Mouse (Mus musculus): ENCODE data around the gene Olfr107. TPM values are rescaled to one million over a fixed set of nuclear protein-coding genes. Genes with fewer than 3 reads are reported as not detected.

Olfr107 gene
- polyA plus RNA-seq (2014; fragmentation: Illumina TruSeq; extraction: RNeasy Lipid Tissue Mini Kit (QIAGEN cat#74804); ENCODE audit: low read depth, low replicate concordance) = not detected

DNA sequence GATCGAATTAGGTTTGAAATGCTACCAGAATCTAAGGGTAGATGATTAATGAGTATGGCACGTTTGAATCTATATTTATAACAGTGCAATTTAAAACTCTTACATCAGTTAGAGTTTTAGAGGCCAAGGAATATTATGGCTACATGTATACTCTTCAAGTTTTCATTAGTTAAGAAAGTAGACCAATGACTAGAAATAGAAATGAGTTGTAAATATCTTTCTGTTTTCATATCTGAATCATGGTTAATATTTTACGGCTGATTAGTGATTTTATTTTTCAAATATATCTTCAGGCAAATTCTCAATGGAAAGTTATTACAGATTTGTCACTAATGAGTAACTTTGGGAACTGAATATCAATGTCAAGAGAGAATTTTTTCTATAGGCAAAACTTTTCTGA lies at the start of gene Olfr107:
Olfr107 (plus strand) TSS at position 301 of the 400 bp plus-strand sequence.

GRCm38 (mm10) chr17:37359282-37359681 lies 39.7 kb upstream of the Olfr107 start, which contains the start of gene Olfr104-ps:
Olfr104-ps (plus strand) TSS chr17:37359582.

DNA sequence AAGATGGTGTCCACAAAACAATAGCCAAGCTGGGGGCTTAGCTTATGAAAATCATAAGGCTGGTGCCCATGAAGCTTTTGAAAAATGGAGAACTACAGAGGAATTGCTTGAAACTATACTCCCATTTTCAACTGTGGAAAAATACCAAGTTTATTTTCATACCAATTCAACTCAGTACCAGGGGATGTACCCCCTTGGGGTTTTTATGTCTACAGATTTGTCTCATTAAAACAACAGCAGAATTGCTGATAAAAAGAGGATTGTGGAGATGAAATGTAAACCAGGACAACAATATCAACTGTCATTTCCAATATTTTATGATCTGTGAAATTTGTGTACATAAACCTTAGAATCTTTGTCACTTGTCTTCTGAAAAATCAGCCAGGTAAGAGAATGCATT lies 20.3 kb upstream of the Olfr107 start, which contains the start of gene Olfr105-ps:
Olfr105-ps (plus strand) TSS at position 301 of the 400 bp plus-strand sequence.

DNA sequence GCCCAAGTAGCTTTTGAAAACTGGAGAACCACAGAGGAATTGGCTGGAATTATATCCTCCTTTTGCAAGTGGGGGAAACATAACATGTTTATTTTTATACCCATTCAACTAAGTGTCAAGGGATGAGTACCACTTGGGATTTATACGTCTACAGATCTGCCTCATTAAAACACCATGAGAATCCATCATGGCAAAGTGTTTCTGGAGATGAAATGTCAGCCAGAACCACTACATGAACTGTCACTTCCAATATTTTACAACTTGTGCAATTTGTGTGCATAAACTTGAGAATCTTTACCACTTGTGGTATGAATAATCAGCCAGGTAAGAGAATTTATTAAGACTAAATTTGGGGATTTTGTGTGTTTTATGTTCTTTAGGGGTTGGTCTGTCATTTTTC lies 8.9 kb upstream of the Olfr107 start, which contains the start of gene Olfr106-ps:
Olfr106-ps (plus strand) TSS at position 301 of the 400 bp plus-strand sequence.

DNA sequence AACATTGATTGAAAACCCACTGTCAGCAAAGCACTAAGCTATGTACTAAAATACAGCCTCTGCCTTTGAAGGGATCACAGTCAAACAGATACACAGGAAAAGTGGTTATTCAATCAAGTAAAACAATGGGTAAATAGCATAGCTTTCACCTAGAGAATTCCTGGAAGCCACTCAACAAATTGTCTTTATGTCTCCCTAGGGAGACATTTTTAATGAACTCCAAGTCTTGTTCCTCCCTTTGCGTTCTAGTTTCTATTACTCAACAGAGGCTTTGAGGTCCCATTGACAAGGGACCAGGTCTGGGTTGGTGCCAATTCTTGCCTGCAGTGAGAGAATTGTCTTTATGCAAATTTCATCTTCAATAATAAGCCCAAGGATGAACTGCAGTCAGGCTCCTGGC lies 46.2 kb downstream of the Olfr107 start, which contains the start of gene Olfr108:
Olfr108 (plus strand) TSS at position 301 of the 400 bp plus-strand sequence.

Other genes with a start within 250 kb of the Olfr107 start
- gene Olfr93, start 237.7 kb upstream of the Olfr107 start, polyA plus RNA-seq (2014; fragmentation: Illumina TruSeq; extraction: RNeasy Lipid Tissue Mini Kit (QIAGEN cat#74804); ENCODE audit: low read depth, low replicate concordance) = not detected
- gene Ubd, start 205.3 kb upstream of the Olfr107 start, polyA plus RNA-seq (2014; fragmentation: Illumina TruSeq; extraction: RNeasy Lipid Tissue Mini Kit (QIAGEN cat#74804); ENCODE audit: low read depth, low replicate concordance) = not detected
- gene Olfr94, start 198.2 kb upstream of the Olfr107 start, polyA plus RNA-seq (2014; fragmentation: Illumina TruSeq; extraction: RNeasy Lipid Tissue Mini Kit (QIAGEN cat#74804); ENCODE audit: low read depth, low replicate concordance) = not detected
- gene Olfr95, start 186.1 kb upstream of the Olfr107 start, polyA plus RNA-seq (2014; fragmentation: Illumina TruSeq; extraction: RNeasy Lipid Tissue Mini Kit (QIAGEN cat#74804); ENCODE audit: low read depth, low replicate concordance) = not detected
- gene Olfr96, start 179.1 kb upstream of the Olfr107 start, polyA plus RNA-seq (2014; fragmentation: Illumina TruSeq; extraction: RNeasy Lipid Tissue Mini Kit (QIAGEN cat#74804); ENCODE audit: low read depth, low replicate concordance) = not detected
- gene Olfr97, start 161.9 kb upstream of the Olfr107 start, polyA plus RNA-seq (2014; fragmentation: Illumina TruSeq; extraction: RNeasy Lipid Tissue Mini Kit (QIAGEN cat#74804); ENCODE audit: low read depth, low replicate concordance) = not detected
- gene Olfr98, start 135.5 kb upstream of the Olfr107 start, polyA plus RNA-seq (2014; fragmentation: Illumina TruSeq; extraction: RNeasy Lipid Tissue Mini Kit (QIAGEN cat#74804); ENCODE audit: low read depth, low replicate concordance) = not detected
- 0.58 TPM for gene H2-M3, start 129.0 kb upstream of the Olfr107 start, polyA plus RNA-seq (2014; fragmentation: Illumina TruSeq; extraction: RNeasy Lipid Tissue Mini Kit (QIAGEN cat#74804); ENCODE audit: low read depth, low replicate concordance)
- not detected for gene Olfr99, start 115.8 kb upstream of the Olfr107 start, polyA plus RNA-seq (2014; fragmentation: Illumina TruSeq; extraction: RNeasy Lipid Tissue Mini Kit (QIAGEN cat#74804); ENCODE audit: low read depth, low replicate concordance)
- gene Olfr101, start 94.9 kb upstream of the Olfr107 start, polyA plus RNA-seq (2014; fragmentation: Illumina TruSeq; extraction: RNeasy Lipid Tissue Mini Kit (QIAGEN cat#74804); ENCODE audit: low read depth, low replicate concordance) = not detected
- gene Olfr102, start 82.2 kb upstream of the Olfr107 start, polyA plus RNA-seq (2014; fragmentation: Illumina TruSeq; extraction: RNeasy Lipid Tissue Mini Kit (QIAGEN cat#74804); ENCODE audit: low read depth, low replicate concordance) = not detected
- not detected for gene Olfr103, start 59.5 kb upstream of the Olfr107 start, polyA plus RNA-seq (2014; fragmentation: Illumina TruSeq; extraction: RNeasy Lipid Tissue Mini Kit (QIAGEN cat#74804); ENCODE audit: low read depth, low replicate concordance)
- gene Olfr104-ps, start 39.6 kb upstream of the Olfr107 start, polyA plus RNA-seq (2014; fragmentation: Illumina TruSeq; extraction: RNeasy Lipid Tissue Mini Kit (QIAGEN cat#74804); ENCODE audit: low read depth, low replicate concordance) = not detected
- not detected for gene Olfr105-ps, start 20.2 kb upstream of the Olfr107 start, polyA plus RNA-seq (2014; fragmentation: Illumina TruSeq; extraction: RNeasy Lipid Tissue Mini Kit (QIAGEN cat#74804); ENCODE audit: low read depth, low replicate concordance)
- gene Olfr106-ps, start 8.8 kb upstream of the Olfr107 start, polyA plus RNA-seq (2014; fragmentation: Illumina TruSeq; extraction: RNeasy Lipid Tissue Mini Kit (QIAGEN cat#74804); ENCODE audit: low read depth, low replicate concordance) = not detected
- gene Olfr108, start 46.3 kb downstream of the Olfr107 start, polyA plus RNA-seq (2014; fragmentation: Illumina TruSeq; extraction: RNeasy Lipid Tissue Mini Kit (QIAGEN cat#74804); ENCODE audit: low read depth, low replicate concordance) = not detected
- gene Olfr109, start 59.7 kb downstream of the Olfr107 start, polyA plus RNA-seq (2014; fragmentation: Illumina TruSeq; extraction: RNeasy Lipid Tissue Mini Kit (QIAGEN cat#74804); ENCODE audit: low read depth, low replicate concordance) = not detected
- gene H2-M2, start 84.3 kb downstream of the Olfr107 start, polyA plus RNA-seq (2014; fragmentation: Illumina TruSeq; extraction: RNeasy Lipid Tissue Mini Kit (QIAGEN cat#74804); ENCODE audit: low read depth, low replicate concordance) = 0.52 TPM
- not detected for gene Olfr110, start 93.2 kb downstream of the Olfr107 start, polyA plus RNA-seq (2014; fragmentation: Illumina TruSeq; extraction: RNeasy Lipid Tissue Mini Kit (QIAGEN cat#74804); ENCODE audit: low read depth, low replicate concordance)
- not detected for gene Olfr111, start 108.8 kb downstream of the Olfr107 start, polyA plus RNA-seq (2014; fragmentation: Illumina TruSeq; extraction: RNeasy Lipid Tissue Mini Kit (QIAGEN cat#74804); ENCODE audit: low read depth, low replicate concordance)
- gene Olfr112, start 170.2 kb downstream of the Olfr107 start, polyA plus RNA-seq (2014; fragmentation: Illumina TruSeq; extraction: RNeasy Lipid Tissue Mini Kit (QIAGEN cat#74804); ENCODE audit: low read depth, low replicate concordance) = not detected
- not detected for gene Olfr113, start 178.4 kb downstream of the Olfr107 start, polyA plus RNA-seq (2014; fragmentation: Illumina TruSeq; extraction: RNeasy Lipid Tissue Mini Kit (QIAGEN cat#74804); ENCODE audit: low read depth, low replicate concordance)
- not detected for gene Olfr114, start 193.5 kb downstream of the Olfr107 start, polyA plus RNA-seq (2014; fragmentation: Illumina TruSeq; extraction: RNeasy Lipid Tissue Mini Kit (QIAGEN cat#74804); ENCODE audit: low read depth, low replicate concordance)
- not detected for gene Olfr115, start 227.9 kb downstream of the Olfr107 start, polyA plus RNA-seq (2014; fragmentation: Illumina TruSeq; extraction: RNeasy Lipid Tissue Mini Kit (QIAGEN cat#74804); ENCODE audit: low read depth, low replicate concordance)
- gene Olfr116, start 228.0 kb downstream of the Olfr107 start, polyA plus RNA-seq (2014; fragmentation: Illumina TruSeq; extraction: RNeasy Lipid Tissue Mini Kit (QIAGEN cat#74804); ENCODE audit: low read depth, low replicate concordance) = not detected

Data from adrenal gland, adult 10 weeks (tissue).